Mouse (Mus musculus): ENCODE measurements around the gene Uxs1. TPM values are rescaled to one million over a fixed set of nuclear protein-coding genes. Genes with fewer than 3 reads are reported as not detected.
A peak's percentile ranks its signal among the peaks of the same experiment; 100 is the strongest.

The Uxs1 gene
- polyA plus RNA-seq, 1 experiment from 2014 or later = 7.3 TPM

DNA sequence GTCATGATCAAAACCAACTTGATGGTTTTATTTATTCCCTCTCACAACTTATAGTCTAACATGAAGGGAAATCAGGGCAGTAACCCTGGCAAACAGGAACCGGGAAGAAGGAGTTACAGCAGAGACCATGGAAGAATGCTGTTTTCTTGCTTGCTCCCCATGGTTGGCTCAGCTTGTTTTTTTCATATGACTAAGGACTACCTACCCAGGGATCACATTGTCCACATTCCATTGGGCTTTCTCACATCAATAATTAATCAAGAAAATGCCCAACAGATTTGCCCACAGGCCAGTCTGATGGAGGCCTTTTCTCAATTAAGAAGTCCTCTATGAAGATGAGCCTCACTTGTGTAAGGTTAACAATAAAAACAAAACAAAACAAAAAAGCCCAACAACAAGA is 9.6 kb upstream of the Uxs1 start:
- no peak overlapping the region for H3K9ac ChIP-seq (ENCODE audit: low read depth, low read length)
- H3K4me3 ChIP-seq (ENCODE audit: low read depth, low read length) = no peak overlapping the region
- no peaks in the 10 kb centered on the region for H3K9me3 ChIP-seq (replicated peaks; ENCODE audit: control insufficient read depth, low read length)
- ATAC-seq (ENCODE audit: low read depth) = no peak
- WGBS (ENCODE audit: insufficient replicate concordance) = 77% methylated on average over 1 of the region's 1 CpGs
- no peaks in the 10 kb centered on the region for H3K36me3 ChIP-seq (ENCODE audit: control insufficient read depth, insufficient read depth)
- H3K4me2 ChIP-seq (ENCODE audit: low read depth, low read length) = no peak overlapping the region
- H3K4me1 ChIP-seq (ENCODE audit: control insufficient read depth, low read depth, low read length) = no peaks in the 10 kb centered on the region
- H3K27ac ChIP-seq (ENCODE audit: low read length) = no peak overlapping the region
- no peaks in the 10 kb centered on the region; the same call in 1 of the 2 replicates for H3K27me3 ChIP-seq (ENCODE audit: control insufficient read depth, insufficient read depth, low read depth, low read length)

DNA sequence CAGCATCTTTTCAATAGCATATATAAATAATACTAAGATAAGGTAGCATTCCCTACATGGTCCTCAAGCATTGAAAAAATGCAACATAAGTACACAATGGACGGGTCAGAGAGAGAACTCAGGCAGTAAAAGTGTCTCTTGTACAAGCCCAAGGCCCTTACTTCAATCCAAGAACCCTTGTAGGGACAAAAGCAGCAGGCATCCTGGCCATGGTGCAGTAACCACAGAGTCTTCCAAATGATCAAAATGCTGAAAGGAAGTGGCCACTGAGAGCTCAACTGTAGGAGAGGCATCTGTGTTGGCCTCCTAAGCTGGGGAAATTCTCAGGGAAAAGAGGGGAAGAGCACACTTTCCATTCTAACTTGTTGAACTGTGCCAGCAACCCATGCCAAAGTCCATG is 2.5 kb upstream of the Uxs1 start:
- H3K27ac ChIP-seq (ENCODE audit: low read length) = no peak overlapping the region
- H3K9me3 ChIP-seq (replicated peaks; ENCODE audit: control insufficient read depth, low read length) = no peaks in the 10 kb centered on the region
- ATAC-seq (ENCODE audit: low read depth) = no peak
- H3K36me3 ChIP-seq (ENCODE audit: control insufficient read depth, insufficient read depth) = no peaks in the 10 kb centered on the region
- no peak overlapping the region for H3K9ac ChIP-seq (ENCODE audit: low read depth, low read length)
- H3K4me1 ChIP-seq (ENCODE audit: control insufficient read depth, low read depth, low read length) = peaks cover 22% of the 10 kb centered on the region
- no peak overlapping the region for H3K4me3 ChIP-seq (ENCODE audit: low read depth, low read length)
- no peak overlapping the region for H3K4me2 ChIP-seq (ENCODE audit: low read depth, low read length)
- 53% methylated on average over 1 of the region's 1 CpGs for WGBS (ENCODE audit: insufficient replicate concordance)
- no peaks in the 10 kb centered on the region; the same call in 1 of the 2 replicates for H3K27me3 ChIP-seq (ENCODE audit: control insufficient read depth, insufficient read depth, low read depth, low read length)

DNA sequence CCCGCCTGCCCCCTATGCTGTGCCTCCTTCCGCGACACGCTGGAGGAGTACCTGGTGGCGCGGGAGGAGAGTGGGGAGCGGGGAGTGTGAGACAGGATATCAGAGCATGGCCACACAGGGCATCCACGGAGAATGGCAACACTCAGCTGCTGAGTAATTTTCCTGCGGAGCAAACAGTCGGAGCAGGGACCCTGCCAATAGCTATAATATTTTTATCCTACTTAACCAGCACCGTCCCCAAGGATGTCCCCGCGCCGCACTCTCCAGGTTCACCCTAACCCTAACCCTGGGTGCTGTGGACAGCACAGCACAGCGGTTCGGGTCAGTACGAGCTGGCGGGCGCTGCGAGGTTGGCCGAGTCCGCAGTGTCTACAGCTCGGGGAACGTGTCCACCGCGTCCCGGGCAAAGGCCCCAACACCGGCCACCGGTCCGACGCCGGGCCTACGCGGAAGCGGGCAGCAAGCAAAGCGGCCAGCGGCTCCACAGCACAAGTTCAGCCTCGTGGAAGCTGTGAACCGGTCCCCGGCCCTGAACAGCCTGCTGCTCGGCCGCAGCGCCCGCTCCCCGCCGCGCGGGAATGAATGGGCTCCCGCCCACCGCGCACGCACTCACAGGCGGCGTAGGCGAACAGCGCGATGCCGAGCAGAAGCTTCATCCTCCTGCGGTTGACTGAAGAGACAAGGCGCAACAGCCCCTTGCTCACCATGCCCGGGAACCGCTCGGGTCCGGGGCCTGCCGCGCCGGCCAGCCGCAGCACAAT is 418 bp downstream of the Uxs1 start:
- Histone ChIP-seq H3K4me2 (ENCODE audit: low read depth, low read length) (peak overlapping the region; percentile 95), H3K4me3 (ENCODE audit: low read depth, low read length) (peak overlapping the region; percentile 96), H3K36me3 (ENCODE audit: control insufficient read depth, insufficient read depth) (no peaks in the 10 kb centered on the region), H3K9me3 (replicated peaks; ENCODE audit: control insufficient read depth, low read length) (no peaks in the 10 kb centered on the region), H3K27me3 (ENCODE audit: control insufficient read depth, insufficient read depth, low read depth, low read length) (no peaks in the 10 kb centered on the region), H3K27ac (ENCODE audit: low read length) (peak overlapping the region; percentile 82), H3K4me1 (ENCODE audit: control insufficient read depth, low read depth, low read length) (peaks cover 22% of the 10 kb centered on the region), H3K9ac (ENCODE audit: low read depth, low read length) (peak overlapping the region; percentile 90)
- WGBS (ENCODE audit: insufficient replicate concordance) = under 1% methylated on average over 68 of the region's 68 CpGs
- ATAC-seq (ENCODE audit: low read depth) = peak; percentile 40

DNA sequence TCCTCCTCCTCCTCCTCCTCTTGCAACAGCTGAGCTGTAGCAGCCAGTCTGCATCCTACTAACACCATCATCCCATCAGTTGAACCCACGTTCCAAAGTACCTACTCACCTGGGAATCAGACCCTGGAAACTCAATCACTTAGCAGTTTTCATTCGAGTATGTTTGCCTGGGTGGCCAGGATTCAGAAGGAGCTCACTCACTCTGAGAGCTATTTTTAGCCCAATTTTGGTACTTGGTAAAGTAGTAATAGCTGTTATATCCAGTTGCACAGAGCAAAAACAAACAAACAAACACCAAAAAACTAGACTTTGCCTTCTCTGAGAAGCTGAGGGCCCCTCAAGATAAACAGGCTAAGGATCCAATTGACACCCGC is 985 bp downstream of the Uxs1 start:
- Histone ChIP-seq H3K27ac (ENCODE audit: low read length) (peak overlapping the region; percentile 82), H3K4me1 (ENCODE audit: control insufficient read depth, low read depth, low read length) (peaks cover 23% of the 10 kb centered on the region), H3K4me3 (ENCODE audit: low read depth, low read length) (peak overlapping the region; percentile 96), H3K27me3 (ENCODE audit: control insufficient read depth, insufficient read depth, low read depth, low read length) (no peaks in the 10 kb centered on the region), H3K9ac (ENCODE audit: low read depth, low read length) (peak overlapping the region; percentile 90), H3K4me2 (ENCODE audit: low read depth, low read length) (peak overlapping the region; percentile 95), H3K36me3 (ENCODE audit: control insufficient read depth, insufficient read depth) (no peaks in the 10 kb centered on the region), H3K9me3 (replicated peaks; ENCODE audit: control insufficient read depth, low read length) (no peaks in the 10 kb centered on the region)
- WGBS (ENCODE audit: insufficient replicate concordance) = 0% methylated on average over 3 of the region's 3 CpGs
- no peak for ATAC-seq (ENCODE audit: low read depth)

DNA sequence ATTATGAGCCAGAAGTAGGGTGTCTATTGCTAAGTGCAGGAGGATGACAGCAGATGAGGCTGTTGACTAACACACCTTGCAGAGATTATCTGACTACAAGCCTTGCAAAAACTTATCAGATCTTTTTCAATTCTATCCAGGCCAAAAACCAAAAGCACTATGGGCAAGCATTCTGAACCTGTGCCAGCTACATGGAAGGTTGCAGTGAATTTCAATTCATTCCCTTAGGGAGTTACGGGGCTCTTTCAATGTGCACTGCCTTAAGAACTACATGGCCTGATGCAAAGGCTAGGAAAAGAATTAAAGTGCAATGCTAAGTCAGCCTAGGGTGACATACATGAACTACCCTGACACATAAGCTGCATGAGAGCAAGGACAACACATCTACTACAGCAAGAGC is 4.2 kb downstream of the Uxs1 start:
- no peak for ATAC-seq (ENCODE audit: low read depth)
- H3K4me1 ChIP-seq (ENCODE audit: control insufficient read depth, low read depth, low read length) = peaks cover 23% of the 10 kb centered on the region
- whole genome bisulfite sequencing (ENCODE audit: insufficient replicate concordance) = 89% methylated on average over 1 of the region's 1 CpGs

DNA sequence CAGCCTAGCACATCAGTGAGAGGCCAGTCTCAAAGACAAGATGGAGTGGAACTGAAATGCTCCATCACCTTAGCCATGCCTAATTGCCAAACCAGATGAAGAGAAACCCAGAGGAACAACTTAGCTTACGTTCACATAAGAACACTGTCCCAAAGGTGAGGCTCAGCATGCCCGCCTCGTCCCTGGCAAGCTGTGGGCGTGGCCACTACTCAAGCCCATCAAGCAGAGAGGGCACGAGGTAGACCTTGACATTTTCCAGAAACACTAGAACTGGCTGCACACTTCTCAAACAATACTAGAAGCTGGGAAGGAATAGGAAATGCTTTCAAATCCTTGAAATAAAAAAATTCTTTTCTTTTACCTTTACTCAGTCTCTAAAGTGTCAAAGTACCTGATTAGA is 5.0 kb downstream of the Uxs1 start:
- no peak overlapping the region for H3K4me2 ChIP-seq (ENCODE audit: low read depth, low read length)
- no peak overlapping the region for H3K9ac ChIP-seq (ENCODE audit: low read depth, low read length)
- WGBS (ENCODE audit: insufficient replicate concordance) = 63% methylated on average over 5 of the region's 5 CpGs
- no peak overlapping the region for H3K27ac ChIP-seq (ENCODE audit: low read length)
- no peak for ATAC-seq (ENCODE audit: low read depth)
- no peak overlapping the region for H3K4me3 ChIP-seq (ENCODE audit: low read depth, low read length)
- peaks cover 18% of the 10 kb centered on the region for H3K4me1 ChIP-seq (ENCODE audit: control insufficient read depth, low read depth, low read length)
- no peaks in the 10 kb centered on the region for H3K27me3 ChIP-seq (ENCODE audit: control insufficient read depth, insufficient read depth, low read depth, low read length)
- H3K9me3 ChIP-seq (replicated peaks; ENCODE audit: control insufficient read depth, low read length) = no peaks in the 10 kb centered on the region
- no peaks in the 10 kb centered on the region for H3K36me3 ChIP-seq (ENCODE audit: control insufficient read depth, insufficient read depth)

More for the DNA sequence above, 4.2 kb downstream of the Uxs1 start:
- Histone ChIP-seq H3K4me2 (ENCODE audit: low read depth, low read length) (no peak overlapping the region), H3K9ac (ENCODE audit: low read depth, low read length) (no peak overlapping the region), H3K36me3 (ENCODE audit: control insufficient read depth, insufficient read depth) (no peaks in the 10 kb centered on the region), H3K27me3 (ENCODE audit: control insufficient read depth, insufficient read depth, low read depth, low read length) (no peaks in the 10 kb centered on the region), H3K9me3 (replicated peaks; ENCODE audit: control insufficient read depth, low read length) (no peaks in the 10 kb centered on the region), H3K27ac (ENCODE audit: low read length) (no peak overlapping the region), H3K4me3 (ENCODE audit: low read depth, low read length) (no peak overlapping the region)

DNA sequence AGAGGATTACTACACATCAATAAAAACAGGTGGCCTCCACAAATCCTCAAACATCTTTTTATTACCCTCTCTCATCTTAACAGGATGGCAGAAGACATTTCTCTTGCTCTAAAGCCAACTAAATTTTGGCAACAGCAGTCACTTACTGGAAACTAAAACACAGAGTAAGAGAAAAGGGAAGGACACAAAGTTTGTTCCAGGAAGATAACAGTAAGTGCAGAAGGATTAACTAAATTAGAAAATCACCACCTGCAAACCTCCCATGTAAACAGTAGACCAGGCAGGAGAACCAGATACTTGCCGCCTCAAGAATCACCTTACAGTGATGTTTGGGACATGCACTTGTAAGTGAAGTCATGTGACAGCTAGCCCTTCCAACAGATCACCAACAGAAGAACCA is 5.8 kb downstream of the Uxs1 start:
- H3K4me3 ChIP-seq (ENCODE audit: low read depth, low read length) = no peak overlapping the region
- no peaks in the 10 kb centered on the region for H3K9me3 ChIP-seq (replicated peaks; ENCODE audit: control insufficient read depth, low read length)
- no peak for ATAC-seq (ENCODE audit: low read depth)
- no peaks in the 10 kb centered on the region for H3K36me3 ChIP-seq (ENCODE audit: control insufficient read depth, insufficient read depth)
- no peak overlapping the region for H3K9ac ChIP-seq (ENCODE audit: low read depth, low read length)
- H3K4me1 ChIP-seq (ENCODE audit: control insufficient read depth, low read depth, low read length) = peaks cover 16% of the 10 kb centered on the region
- 44% methylated on average over 1 of the region's 1 CpGs for WGBS (ENCODE audit: insufficient replicate concordance)
- H3K27ac ChIP-seq (ENCODE audit: low read length) = no peak overlapping the region
- H3K4me2 ChIP-seq (ENCODE audit: low read depth, low read length) = no peak overlapping the region
- H3K27me3 ChIP-seq (ENCODE audit: control insufficient read depth, insufficient read depth, low read depth, low read length) = no peaks in the 10 kb centered on the region

DNA sequence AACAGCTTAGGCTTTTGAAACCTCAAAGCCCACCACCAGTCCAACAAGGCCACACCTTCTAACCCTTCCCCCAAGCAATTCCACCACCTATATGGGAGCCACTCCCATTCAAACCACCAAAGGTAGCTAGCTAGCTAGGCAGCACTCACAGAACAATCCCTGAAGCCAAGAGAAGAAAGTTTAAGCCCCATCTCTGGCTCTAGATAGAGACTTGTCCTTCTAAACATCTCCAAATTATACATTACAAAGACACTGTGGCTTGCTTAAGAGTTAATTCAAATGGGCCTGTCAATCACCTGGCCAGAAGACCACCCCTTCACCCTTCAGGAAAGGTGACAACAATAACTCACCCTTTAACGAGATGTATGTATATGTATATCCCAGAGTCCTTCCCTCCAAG is 7.0 kb downstream of the Uxs1 start:
- Histone ChIP-seq H3K4me2 (ENCODE audit: low read depth, low read length) (no peak overlapping the region), H3K4me3 (ENCODE audit: low read depth, low read length) (no peak overlapping the region), H3K4me1 (ENCODE audit: control insufficient read depth, low read depth, low read length) (peaks cover 8% of the 10 kb centered on the region), H3K27me3 (ENCODE audit: control insufficient read depth, insufficient read depth, low read depth, low read length) (no peaks in the 10 kb centered on the region), H3K9ac (ENCODE audit: low read depth, low read length) (no peak overlapping the region), H3K27ac (ENCODE audit: low read length) (no peak overlapping the region), H3K9me3 (replicated peaks; ENCODE audit: control insufficient read depth, low read length) (no peaks in the 10 kb centered on the region), H3K36me3 (ENCODE audit: control insufficient read depth, insufficient read depth) (no peaks in the 10 kb centered on the region)
- no peak for ATAC-seq (ENCODE audit: low read depth)
- 39% methylated on average over 1 of the region's 1 CpGs for WGBS (ENCODE audit: insufficient replicate concordance)

DNA sequence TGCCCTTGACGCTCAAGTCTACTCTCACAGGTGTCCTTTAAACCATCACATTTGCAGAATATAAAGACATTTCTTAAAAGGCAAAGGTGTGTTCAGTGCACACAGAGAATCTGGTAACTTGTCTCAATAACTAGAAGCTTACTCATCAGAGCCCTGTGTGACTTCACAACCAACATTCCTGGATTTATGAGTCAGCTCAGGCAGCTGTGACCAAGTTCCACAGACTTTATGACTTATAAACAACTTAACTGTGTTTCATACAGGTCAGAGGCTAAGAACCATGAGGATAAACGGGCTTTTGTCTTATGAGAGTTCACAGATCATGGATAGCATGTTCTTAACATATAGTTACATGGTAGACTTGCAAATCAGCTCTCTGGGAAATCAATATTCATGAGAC is 8.5 kb downstream of the Uxs1 start:
- Histone ChIP-seq H3K27ac (ENCODE audit: low read length) (no peak overlapping the region), H3K36me3 (ENCODE audit: control insufficient read depth, insufficient read depth) (no peaks in the 10 kb centered on the region), H3K9ac (ENCODE audit: low read depth, low read length) (no peak overlapping the region), H3K9me3 (replicated peaks; ENCODE audit: control insufficient read depth, low read length) (no peaks in the 10 kb centered on the region), H3K4me1 (ENCODE audit: control insufficient read depth, low read depth, low read length) (peaks cover 3% of the 10 kb centered on the region; the same call in 1 of the 2 replicates), H3K4me3 (ENCODE audit: low read depth, low read length) (no peak overlapping the region), H3K4me2 (ENCODE audit: low read depth, low read length) (no peak overlapping the region), H3K27me3 (ENCODE audit: control insufficient read depth, insufficient read depth, low read depth, low read length) (no peaks in the 10 kb centered on the region)
- 72% methylated on average over 2 of the region's 2 CpGs for WGBS (ENCODE audit: insufficient replicate concordance)
- no peak for ATAC-seq (ENCODE audit: low read depth)

All from liver, embryonic 16.5 days (tissue).